Mouse (Mus musculus) midbrain, embryonic 12.5 days (tissue): ENCODE measurements around the gene Gm19426. TPM values are rescaled to one million over a fixed set of nuclear protein-coding genes. Genes with fewer than 3 reads are reported as not detected.

Experiments used
- ATAC-seq: fragments of 200-750 bp; cut with Nextera tagmentation; 2 replicates; pipeline ENCODE4 v1.8.0; 2017; ENCODE audit warnings: low read depth, moderate TSS enrichment, moderate library complexity; ENCODE audit not compliant: low FRiP score
- H3K27ac ChIP-seq: fragments of 300-500 bp; sonication (generic); replicated peaks from 2 replicates; pipeline ENCODE4 v1.5.1; 2016; ENCODE audit warnings: mild to moderate bottlenecking
- H3K27me3 ChIP-seq: fragments of 300-500 bp; sonication (generic); 2 replicates; pipeline ENCODE4 v1.6.1; 2016; ENCODE audit warnings: mild to moderate bottlenecking
- H3K36me3 ChIP-seq: fragments of 300-500 bp; sonication (generic); 2 replicates; pipeline ENCODE4 v1.6.1; 2016
- H3K4me1 ChIP-seq: fragments of 300-500 bp; sonication (generic); 2 replicates; pipeline ENCODE4 v1.6.1; 2016
- H3K4me2 ChIP-seq: fragments of 300-500 bp; sonication (generic); replicated peaks from 2 replicates; pipeline ENCODE4 v1.6.1; 2016; ENCODE audit warnings: mild to moderate bottlenecking, moderate library complexity
- H3K4me3 ChIP-seq: fragments of 300-500 bp; sonication (generic); 2 replicates; pipeline ENCODE4 v1.5.1; 2016; ENCODE audit warnings: mild to moderate bottlenecking
- H3K9ac ChIP-seq: fragments of 300-500 bp; sonication (generic); replicated peaks from 2 replicates; pipeline ENCODE4 v1.6.1; 2016; ENCODE audit warnings: mild to moderate bottlenecking, moderate library complexity
- H3K9me3 ChIP-seq: fragments of 300-500 bp; sonication (generic); 2 replicates; pipeline ENCODE4 v1.6.1; 2016; ENCODE audit warnings: mild to moderate bottlenecking
- WGBS: fragments of 180-500 bp; shearing (Covaris S2); methylation state at CpG from one replicate; pipeline ENCODE4 v1.1.7; 2016; 5-methylcytosine and 5-hydroxymethylcytosine counted together
- polyA plus RNA-seq: library from polyadenylated mRNA; unstranded; fragments of >200 nt; fragmentation: Nextera tagmentation; extraction: Ambion mirVana; gene quantifications from 2 replicates; pipeline ENCODE4 v1.2.1, GENCODE M21; 2016

Gm19426 gene
- 9.1 and 10.9 TPM in 2 replicates for polyA plus RNA-seq

- Histone ChIP-seq H3K36me3 (peaks cover 9% of the 10 kb centered on the region; the same call in 1 of the 2 replicates), H3K27ac (peak within 1 kb of the TSS; percentile 98), H3K9me3 (no peaks in the 10 kb centered on the region), H3K9ac (peak within 1 kb of the TSS; percentile 98), H3K4me1 (peaks cover 49% of the 10 kb centered on the region), H3K27me3 (no peaks in the 10 kb centered on the region), H3K4me2 (peak within 1 kb of the TSS; percentile 70), H3K4me3 (peak within 1 kb of the TSS; percentile 90)
- peak; percentile 84 for ATAC-seq
- under 1% methylated on average over 25 of the region's 25 CpGs for WGBS
These were observed at the start of gene Gm19426 for GRCm38 (mm10) chr2:84743561-84743960. Gene Gm19426, minus strand, starts transcription at chr2:84743655.

- no peak overlapping the region for H3K4me3 ChIP-seq
- H3K4me2 ChIP-seq: no peak overlapping the region
- no peak overlapping the region for H3K27ac ChIP-seq
- WGBS: 91% methylated on average over 3 of the region's 3 CpGs
- H3K27me3 ChIP-seq: no peaks in the 10 kb centered on the region
- no peak for ATAC-seq
- no peaks in the 10 kb centered on the region for H3K36me3 ChIP-seq
- no peak overlapping the region for H3K9ac ChIP-seq
- no peaks in the 10 kb centered on the region for H3K4me1 ChIP-seq
- H3K9me3 ChIP-seq: peaks cover 10% of the 10 kb centered on the region
These were observed 49.7 kb upstream of the Gm19426 start for GRCm38 (mm10) chr2:84793154-84793553.

- Histone ChIP-seq H3K4me2 (no peak overlapping the region), H3K27me3 (no peaks in the 10 kb centered on the region), H3K9me3 (peaks cover 10% of the 10 kb centered on the region), H3K9ac (no peak overlapping the region), H3K4me3 (no peak overlapping the region), H3K27ac (no peak overlapping the region), H3K4me1 (no peaks in the 10 kb centered on the region), H3K36me3 (no peaks in the 10 kb centered on the region)
- WGBS: 93% methylated on average over 3 of the region's 3 CpGs
- ATAC-seq: no peak
These were observed 49.1 kb upstream of the Gm19426 start for GRCm38 (mm10) chr2:84792516-84792915.

- ATAC-seq: no peak
- H3K4me3 ChIP-seq: no peak overlapping the region
- H3K27me3 ChIP-seq: no peaks in the 10 kb centered on the region
- peaks cover 10% of the 10 kb centered on the region for H3K9me3 ChIP-seq
- H3K27ac ChIP-seq: no peak overlapping the region
- WGBS: 58% methylated on average over 9 of the region's 9 CpGs
- no peak overlapping the region for H3K4me2 ChIP-seq
- H3K36me3 ChIP-seq: no peaks in the 10 kb centered on the region
- no peak overlapping the region for H3K9ac ChIP-seq
- no peaks in the 10 kb centered on the region for H3K4me1 ChIP-seq
These were observed 47.0 kb upstream of the Gm19426 start for GRCm38 (mm10) chr2:84790418-84790817.

GRCm38 (mm10) chr2:84788316-84788715, 44.9 kb upstream of the Gm19426 start:
- H3K27me3 ChIP-seq: no peaks in the 10 kb centered on the region
- no peak overlapping the region for H3K27ac ChIP-seq
- H3K4me2 ChIP-seq: no peak overlapping the region
- no peak for ATAC-seq
- no peak overlapping the region for H3K4me3 ChIP-seq
- no peaks in the 10 kb centered on the region for H3K36me3 ChIP-seq
- no peaks in the 10 kb centered on the region for H3K4me1 ChIP-seq
- 81% methylated on average over 3 of the region's 3 CpGs for WGBS
- H3K9ac ChIP-seq: no peak overlapping the region
- H3K9me3 ChIP-seq: no peaks in the 10 kb centered on the region

GRCm38 (mm10) chr2:84783840-84784566, 40.5 kb upstream of the Gm19426 start:
- Histone ChIP-seq H3K4me1 (no peaks in the 10 kb centered on the region), H3K9me3 (no peaks in the 10 kb centered on the region), H3K4me3 (no peak overlapping the region), H3K27me3 (no peaks in the 10 kb centered on the region), H3K4me2 (no peak overlapping the region), H3K9ac (no peak overlapping the region), H3K27ac (no peak overlapping the region), H3K36me3 (no peaks in the 10 kb centered on the region)
- WGBS: 89% methylated on average over 3 of the region's 3 CpGs
- ATAC-seq: no peak

GRCm38 (mm10) chr2:84783315-84783714, 39.9 kb upstream of the Gm19426 start:
- 94% methylated on average over 1 of the region's 1 CpGs for WGBS
- H3K9me3 ChIP-seq: no peaks in the 10 kb centered on the region
- no peak overlapping the region for H3K4me2 ChIP-seq
- no peak for ATAC-seq
- no peak overlapping the region for H3K4me3 ChIP-seq
- no peak overlapping the region for H3K27ac ChIP-seq
- H3K27me3 ChIP-seq: no peaks in the 10 kb centered on the region
- no peaks in the 10 kb centered on the region for H3K4me1 ChIP-seq
- no peaks in the 10 kb centered on the region for H3K36me3 ChIP-seq
- H3K9ac ChIP-seq: no peak overlapping the region

- H3K4me2 ChIP-seq: no peak overlapping the region
- H3K27me3 ChIP-seq: no peaks in the 10 kb centered on the region
- H3K9me3 ChIP-seq: no peaks in the 10 kb centered on the region
- H3K4me3 ChIP-seq: no peak overlapping the region
- H3K27ac ChIP-seq: no peak overlapping the region
- ATAC-seq: no peak
- peaks cover 12% of the 10 kb centered on the region for H3K4me1 ChIP-seq
- H3K9ac ChIP-seq: no peak overlapping the region
- WGBS: 62% methylated on average over 6 of the region's 6 CpGs
- no peaks in the 10 kb centered on the region for H3K36me3 ChIP-seq
These were observed 35.8 kb upstream of the Gm19426 start for GRCm38 (mm10) chr2:84779210-84779609.

GRCm38 (mm10) chr2:84777706-84778105, 34.3 kb upstream of the Gm19426 start:
- H3K27ac ChIP-seq: no peak overlapping the region
- H3K27me3 ChIP-seq: no peaks in the 10 kb centered on the region
- H3K4me2 ChIP-seq: no peak overlapping the region
- no peaks in the 10 kb centered on the region for H3K9me3 ChIP-seq
- H3K9ac ChIP-seq: no peak overlapping the region
- no peak for ATAC-seq
- H3K4me1 ChIP-seq: peaks cover 23% of the 10 kb centered on the region
- WGBS: 52% methylated on average over 3 of the region's 3 CpGs
- H3K4me3 ChIP-seq: no peak overlapping the region
- H3K36me3 ChIP-seq: no peaks in the 10 kb centered on the region

GRCm38 (mm10) chr2:84775665-84776064, 32.2 kb upstream of the Gm19426 start:
- Histone ChIP-seq H3K4me2 (no peak overlapping the region), H3K27ac (peak overlapping the region; percentile 84), H3K4me1 (peaks cover 23% of the 10 kb centered on the region), H3K36me3 (no peaks in the 10 kb centered on the region), H3K27me3 (no peaks in the 10 kb centered on the region), H3K9me3 (no peaks in the 10 kb centered on the region), H3K9ac (no peak overlapping the region), H3K4me3 (no peak overlapping the region)
- 85% methylated on average over 6 of the region's 6 CpGs for WGBS
- ATAC-seq: no peak

- Histone ChIP-seq H3K4me3 (peak within 1 kb of the TSS; percentile 36), H3K4me2 (peak within 1 kb of the TSS; percentile 55), H3K36me3 (peaks cover 3% of the 10 kb centered on the region; the same call in 1 of the 2 replicates), H3K27ac (peak within 1 kb of the TSS; percentile 84), H3K4me1 (peaks cover 23% of the 10 kb centered on the region), H3K9me3 (no peaks in the 10 kb centered on the region), H3K9ac (peak within 1 kb of the TSS; percentile 57), H3K27me3 (no peaks in the 10 kb centered on the region)
- WGBS: 68% methylated on average over 9 of the region's 9 CpGs
- ATAC-seq: peak; percentile 42
These were observed 31.8 kb upstream of the Gm19426 start, which contains the start of gene Serping1 for GRCm38 (mm10) chr2:84775241-84775640. Gene Serping1, minus strand, starts transcription at chr2:84775444.

- Histone ChIP-seq H3K4me2 (peak overlapping the region; percentile 55), H3K27ac (peak overlapping the region; percentile 84), H3K9ac (peak overlapping the region; percentile 57), H3K4me3 (peak overlapping the region; percentile 36), H3K27me3 (no peaks in the 10 kb centered on the region), H3K36me3 (peaks cover 3% of the 10 kb centered on the region; the same call in 1 of the 2 replicates), H3K9me3 (no peaks in the 10 kb centered on the region), H3K4me1 (peaks cover 23% of the 10 kb centered on the region)
- under 1% methylated on average over 15 of the region's 15 CpGs for WGBS
- ATAC-seq: peak; percentile 96
These were observed 31.3 kb upstream of the Gm19426 start for GRCm38 (mm10) chr2:84774751-84775150.
